Mouse (Mus musculus) cerebellum, adult 11-12 months (tissue): ENCODE results near the gene Fgfr3.
A peak's percentile ranks its signal among the peaks of the same experiment; 100 is the strongest.

Experiments used
- DNase-seq: peaks from one replicate; pipeline ENCODE4 v3.0.0; 2022

Gene Fgfr3

DNA sequence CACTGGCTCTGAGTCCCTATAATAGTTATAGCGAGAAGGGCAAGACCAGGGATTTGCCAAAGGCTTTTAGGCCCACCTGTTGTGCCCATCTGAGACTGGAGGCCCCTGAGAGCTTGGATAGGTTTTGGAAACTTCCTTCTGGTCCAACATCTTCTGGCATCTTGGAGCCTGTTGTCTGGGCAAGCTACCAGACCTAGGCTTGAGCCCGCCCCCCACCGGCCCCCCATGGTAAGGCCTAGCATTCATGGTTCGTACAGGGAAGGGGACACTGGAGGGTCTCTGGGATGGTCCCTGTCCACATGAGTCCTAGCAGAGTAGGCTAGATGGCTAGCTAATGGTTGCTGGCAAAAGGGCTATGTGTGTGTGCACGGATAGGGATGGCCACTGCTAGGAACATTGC lies 22.8 kb upstream of the Fgfr3 start:
- no peak for DNase-seq

DNA sequence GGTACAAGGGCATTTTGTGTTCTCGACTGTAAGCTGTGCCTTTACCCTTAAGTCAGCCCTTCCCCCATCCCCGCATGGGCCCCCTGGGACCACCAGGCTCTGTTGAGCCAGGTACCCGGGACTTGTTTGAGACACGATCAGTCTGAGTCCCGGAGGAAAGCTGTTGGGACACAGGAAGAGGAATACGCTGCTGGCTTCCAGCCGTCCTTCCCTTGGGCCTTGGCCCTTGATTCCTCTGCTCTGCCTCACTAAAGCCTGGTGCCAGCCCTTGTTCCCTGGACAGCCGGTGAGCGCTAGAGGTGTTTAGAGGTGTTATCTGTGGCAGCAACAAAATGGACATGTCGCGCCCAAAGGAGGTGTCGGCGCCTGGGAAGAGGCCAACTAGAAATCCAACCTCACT lies 21.5 kb upstream of the Fgfr3 start:
- DNase-seq: no peak

DNA sequence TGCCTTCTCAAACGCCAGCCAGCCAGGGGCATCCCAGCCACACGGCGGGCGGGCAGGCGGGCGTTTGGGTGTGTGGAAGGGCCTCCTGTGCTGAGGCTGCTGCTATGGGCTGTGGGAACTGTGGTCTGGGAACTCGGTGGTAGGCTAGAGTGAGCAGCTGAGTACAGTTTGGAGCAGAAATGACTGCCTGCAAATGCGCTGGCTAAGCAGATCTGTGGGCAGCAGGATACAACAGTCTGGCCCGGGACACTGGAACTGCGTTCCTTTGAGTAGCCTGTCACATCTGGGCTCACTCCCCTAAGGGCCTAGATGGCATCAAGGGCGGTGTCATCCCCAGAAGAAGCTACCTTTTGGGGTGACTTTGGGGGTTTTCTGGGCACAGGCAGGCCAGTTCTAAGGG lies 19.6 kb upstream of the Fgfr3 start:
- no peak for DNase-seq

DNA sequence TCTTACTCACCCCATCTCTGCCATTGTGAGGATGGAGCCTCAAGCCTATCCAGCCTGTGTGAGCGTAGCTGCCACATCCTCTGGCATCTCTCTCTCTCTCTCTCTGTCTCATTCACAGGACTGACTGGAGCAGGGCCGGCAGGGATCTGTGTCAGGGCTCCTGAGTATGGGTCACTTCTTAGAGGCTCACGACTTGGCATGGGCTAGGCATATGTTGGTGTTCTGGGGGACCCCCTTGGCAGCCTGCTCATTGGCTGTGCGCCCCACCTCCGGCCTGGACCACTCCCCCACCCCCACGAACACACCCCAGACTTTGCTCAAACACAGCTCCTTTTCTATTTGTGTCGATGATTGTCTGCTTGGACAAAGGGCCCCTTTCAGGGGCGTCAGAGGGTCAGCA lies 17.5 kb upstream of the Fgfr3 start:
- no peak for DNase-seq

DNA sequence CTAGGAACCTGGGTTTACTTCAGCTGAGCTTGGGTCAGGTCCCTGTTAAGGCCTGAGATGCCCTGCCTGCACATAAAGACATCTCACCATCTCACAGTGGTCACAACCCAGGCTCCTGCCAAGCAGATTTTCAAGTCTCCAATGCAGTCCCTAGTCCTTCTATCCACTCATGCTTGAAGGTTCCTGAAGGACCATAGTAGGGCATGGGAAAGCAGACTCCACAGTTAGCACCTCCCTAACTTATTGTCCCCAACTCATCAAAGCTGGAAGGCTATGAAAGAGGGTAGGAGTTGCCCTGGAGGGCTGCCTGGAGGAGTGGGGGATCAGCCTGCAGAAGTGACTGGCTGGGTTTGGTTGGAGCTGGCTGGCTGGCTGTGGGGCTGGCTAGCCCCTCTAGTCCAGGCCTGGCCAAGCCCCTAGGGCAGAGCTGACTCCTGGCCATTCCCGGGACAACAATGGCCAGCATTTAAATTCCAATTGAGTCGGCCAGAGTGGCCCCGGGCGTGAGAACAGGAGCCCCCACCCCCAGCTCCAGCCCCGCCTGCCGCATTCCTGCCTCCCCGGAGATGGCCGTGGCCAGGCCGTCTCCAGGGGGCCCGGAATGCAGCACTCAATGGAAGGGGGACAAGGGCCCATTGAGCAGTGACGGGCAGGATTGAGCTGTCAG lies 16.4 kb upstream of the Fgfr3 start:
- DNase-seq: peak; percentile 48

DNA sequence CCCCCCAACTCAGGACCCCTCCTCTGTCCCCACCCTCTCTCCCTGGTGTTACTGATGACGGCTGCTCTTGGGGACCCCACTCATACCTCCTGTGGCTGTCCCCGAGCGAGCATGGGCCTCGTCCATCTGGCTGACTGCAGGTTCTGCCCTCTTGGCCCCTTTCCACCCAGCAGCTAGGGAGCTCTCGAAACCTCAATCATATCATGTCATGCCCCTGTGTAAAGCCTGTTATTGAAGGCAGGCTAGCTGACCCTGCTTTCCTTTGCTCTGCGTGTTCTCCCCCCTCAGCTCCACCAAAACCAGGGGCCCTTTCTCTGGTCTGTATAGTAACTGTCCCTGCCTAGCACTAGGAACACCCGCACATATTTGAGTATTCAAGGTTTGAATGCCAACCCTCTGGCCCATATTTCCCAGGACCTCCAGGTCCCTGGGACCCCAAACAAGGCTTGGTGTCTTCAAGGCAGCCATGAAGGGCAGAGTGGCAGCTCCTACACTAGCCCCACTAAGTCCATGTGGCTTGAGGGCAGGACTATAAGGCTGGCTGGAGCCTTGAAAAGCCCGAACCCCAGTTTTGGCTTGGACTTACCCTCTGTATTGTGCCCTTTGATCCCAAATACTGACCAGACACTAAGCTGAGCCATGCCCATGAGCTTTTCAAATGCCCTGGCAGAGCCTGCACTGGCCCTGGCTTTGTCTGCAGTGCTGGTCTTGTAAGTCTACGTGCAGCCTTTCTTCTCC lies 15.7 kb upstream of the Fgfr3 start:
- DNase-seq: no peak

DNA sequence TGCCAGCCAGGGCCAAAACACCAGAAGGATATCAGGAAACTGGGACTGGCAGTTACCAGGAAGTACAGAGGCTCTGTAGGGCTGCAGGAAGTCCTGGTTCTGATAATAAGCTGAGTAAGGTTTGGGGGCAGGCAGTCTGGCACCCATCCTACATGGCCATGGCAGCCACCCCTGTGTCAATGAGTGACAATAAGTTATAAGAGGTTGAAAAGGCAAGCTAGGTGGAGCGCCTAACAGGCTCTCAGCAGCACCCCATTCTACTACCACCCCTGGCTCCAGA lies 15.2 kb upstream of the Fgfr3 start:
- no peak for DNase-seq

DNA sequence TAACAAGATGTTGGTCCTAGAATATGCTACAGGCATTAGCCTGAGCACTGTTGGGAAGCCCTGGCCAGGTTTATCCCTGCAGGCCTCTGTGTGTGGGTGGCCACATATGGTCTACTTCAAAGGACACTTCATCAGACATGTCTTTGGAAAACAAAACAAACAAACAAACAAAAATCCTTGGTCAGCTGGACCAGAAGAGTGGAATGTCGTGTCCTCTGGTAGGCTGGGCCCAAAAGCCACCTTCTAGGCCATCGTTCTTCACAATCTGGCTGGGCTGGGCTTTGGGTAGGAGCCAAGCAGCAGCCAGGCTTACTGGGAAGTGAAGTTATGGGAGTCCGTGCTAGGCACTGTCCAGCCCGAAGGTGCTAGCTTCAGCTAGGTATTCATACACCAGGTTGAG lies 14.3 kb upstream of the Fgfr3 start:
- no peak for DNase-seq

DNA sequence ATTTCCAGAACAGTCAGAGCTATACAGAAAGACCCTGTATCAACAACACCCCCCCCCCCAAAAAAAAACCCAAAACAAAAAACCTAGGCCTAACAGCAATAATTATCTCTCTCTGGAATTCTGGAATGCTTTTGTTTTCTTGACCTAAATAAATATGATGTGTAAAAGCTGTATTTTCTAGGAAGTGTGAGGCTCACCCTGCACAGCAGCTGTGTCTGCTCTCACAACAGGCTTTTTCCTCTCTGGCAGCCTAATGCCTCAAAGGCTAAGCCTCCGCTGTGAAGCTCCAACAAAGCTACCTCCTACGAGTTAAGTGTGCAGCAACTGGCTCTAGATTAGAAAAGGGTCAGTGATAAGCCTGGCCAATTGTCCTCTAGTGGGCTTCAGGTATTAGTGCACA lies 12.4 kb upstream of the Fgfr3 start:
- DNase-seq: no peak

DNA sequence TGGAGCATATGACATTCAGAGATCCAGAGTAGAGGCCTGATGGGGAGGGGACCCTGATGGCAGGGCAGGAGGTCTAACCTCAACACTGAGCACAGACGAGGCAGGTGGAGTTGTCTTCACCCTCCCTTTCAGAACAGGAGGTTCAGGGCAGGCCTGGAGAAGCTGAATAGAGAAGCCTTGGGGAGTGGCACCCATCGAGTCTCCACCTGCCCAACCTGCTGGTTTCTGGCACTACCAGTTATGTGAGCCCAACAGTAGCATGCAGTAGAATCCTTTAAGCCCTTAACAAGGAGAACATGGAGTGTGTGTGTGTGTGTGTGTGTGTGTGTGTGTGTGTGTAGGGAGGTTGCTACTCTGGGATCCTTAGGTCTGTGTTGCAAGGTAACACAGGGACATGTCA lies 8.9 kb upstream of the Fgfr3 start:
- no peak for DNase-seq

DNA sequence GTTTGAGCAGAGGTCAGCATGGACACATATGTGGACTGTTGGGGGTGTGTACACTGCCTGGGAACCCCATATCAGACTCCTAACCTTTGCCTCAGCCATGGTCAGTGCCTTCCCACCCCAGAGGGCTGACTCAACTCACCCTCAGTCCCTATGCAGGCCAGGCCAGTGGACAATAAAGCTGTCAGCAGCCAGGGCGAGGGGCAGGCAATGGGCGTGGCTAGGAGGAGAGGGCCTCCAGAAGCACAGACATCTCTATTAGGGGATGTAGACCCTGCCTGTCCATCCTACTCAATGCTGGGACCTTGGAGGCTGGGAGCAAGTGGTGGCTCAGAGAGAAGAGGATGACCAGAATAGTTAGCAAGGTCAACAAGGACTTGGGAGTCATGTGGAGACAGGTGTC lies 6.3 kb upstream of the Fgfr3 start:
- DNase-seq: no peak

DNA sequence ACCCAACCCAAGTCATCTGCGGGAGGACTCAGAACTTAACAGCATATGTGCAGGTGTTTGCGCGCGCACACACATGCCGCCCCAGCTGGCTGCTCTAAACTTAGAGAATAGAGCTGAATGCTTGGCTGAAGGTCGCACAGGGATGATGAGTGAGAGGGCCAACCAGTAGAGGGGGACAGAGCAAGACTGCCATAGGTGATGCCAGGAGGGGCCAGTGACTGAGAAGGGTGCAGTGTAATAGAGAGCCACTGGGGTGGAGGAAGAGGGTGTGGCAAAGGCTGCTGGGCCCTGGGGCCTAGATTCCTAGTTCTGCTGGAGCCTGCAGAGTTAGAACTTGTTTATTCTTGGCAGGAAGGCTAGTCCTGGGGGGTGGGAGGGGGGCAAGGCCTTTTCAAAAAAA lies 5.0 kb upstream of the Fgfr3 start:
- DNase-seq: no peak

DNA sequence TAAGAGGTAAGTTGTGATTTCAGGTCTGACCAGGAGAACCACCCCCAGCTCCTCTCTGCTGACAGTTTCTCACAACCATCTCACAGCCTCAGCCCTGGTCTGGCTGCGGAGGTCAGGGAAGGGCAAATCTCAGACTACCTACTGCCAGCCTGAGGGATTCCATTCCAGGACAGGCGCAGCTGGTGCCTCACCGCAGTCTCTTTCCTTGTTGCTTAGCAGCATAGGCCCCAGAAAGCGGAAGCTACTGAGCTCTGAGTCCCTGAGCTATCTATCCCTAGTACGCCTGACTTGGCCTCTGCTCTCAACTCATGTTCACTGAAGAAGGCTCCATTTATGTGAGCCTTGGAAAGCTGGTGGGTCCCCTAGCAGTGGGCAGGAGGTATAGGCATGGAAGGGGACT lies 3.0 kb upstream of the Fgfr3 start:
- no peak for DNase-seq

DNA sequence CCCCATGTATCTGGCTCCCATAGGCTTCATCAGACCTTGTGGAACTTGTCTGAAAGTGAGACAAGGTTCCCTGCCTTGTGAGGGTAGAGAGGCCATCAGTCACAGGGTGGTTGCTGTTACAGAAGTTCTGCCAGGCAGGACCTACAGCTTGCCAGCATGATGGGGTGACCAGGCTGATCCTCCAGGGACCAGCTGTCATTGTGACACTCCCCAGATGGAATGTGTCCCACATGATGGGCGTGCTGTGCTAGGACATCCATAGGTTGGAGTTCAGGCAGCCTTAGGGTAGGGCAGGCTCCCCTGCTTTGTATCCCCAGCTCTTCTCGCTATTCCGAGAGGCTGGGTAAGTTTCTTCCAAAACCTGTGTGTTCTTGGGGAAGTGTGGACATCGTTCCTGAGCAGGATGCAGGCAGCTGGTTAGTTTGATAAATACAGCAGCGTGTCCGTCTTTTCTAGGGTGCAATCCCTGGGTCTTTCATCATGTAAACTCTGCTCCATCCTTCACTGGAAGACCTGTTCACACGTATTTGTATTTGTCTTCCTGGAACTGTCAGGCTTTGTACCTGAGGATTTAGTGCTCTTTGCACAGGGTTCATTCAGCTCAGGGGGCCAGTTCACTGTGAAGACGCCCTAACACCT lies 503 bp upstream of the Fgfr3 start:
- DNase-seq: no peak

DNA sequence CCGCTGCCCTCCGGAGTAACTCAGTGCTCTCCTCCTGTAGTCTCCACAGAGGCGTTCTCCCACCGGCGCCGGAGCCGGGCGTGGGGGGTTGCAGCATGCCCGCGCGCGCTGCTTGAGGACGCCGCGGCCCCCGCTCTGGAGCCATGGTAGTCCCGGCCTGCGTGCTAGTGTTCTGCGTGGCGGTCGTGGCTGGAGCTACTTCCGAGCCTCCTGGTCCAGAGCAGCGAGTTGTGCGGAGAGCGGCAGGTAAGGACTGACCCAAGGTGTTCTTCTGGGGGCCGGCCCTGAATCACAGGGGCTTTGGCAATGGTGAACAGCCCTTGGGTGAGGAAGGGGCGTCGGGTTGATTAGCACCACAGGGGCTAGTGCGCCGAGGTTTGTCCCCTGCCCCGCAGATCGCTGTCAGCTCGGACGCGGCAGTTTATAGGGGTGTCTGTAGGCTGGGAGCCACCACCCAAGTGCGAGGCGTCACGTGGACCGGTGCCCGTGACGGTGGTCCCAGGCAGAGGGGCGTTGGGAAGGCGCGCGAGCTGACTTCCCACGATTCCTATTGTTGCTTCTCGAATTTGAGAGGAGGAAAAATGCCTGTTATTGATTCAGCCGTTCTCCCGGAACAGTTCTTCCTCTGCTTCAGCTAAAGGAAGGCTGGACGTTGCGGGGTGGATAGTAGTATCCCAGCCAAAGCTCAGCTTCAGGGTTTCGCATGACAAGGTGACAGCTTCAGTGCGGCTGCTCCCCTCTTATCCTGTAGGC lies 968 bp downstream of the Fgfr3 start:
- DNase-seq: no peak

DNA sequence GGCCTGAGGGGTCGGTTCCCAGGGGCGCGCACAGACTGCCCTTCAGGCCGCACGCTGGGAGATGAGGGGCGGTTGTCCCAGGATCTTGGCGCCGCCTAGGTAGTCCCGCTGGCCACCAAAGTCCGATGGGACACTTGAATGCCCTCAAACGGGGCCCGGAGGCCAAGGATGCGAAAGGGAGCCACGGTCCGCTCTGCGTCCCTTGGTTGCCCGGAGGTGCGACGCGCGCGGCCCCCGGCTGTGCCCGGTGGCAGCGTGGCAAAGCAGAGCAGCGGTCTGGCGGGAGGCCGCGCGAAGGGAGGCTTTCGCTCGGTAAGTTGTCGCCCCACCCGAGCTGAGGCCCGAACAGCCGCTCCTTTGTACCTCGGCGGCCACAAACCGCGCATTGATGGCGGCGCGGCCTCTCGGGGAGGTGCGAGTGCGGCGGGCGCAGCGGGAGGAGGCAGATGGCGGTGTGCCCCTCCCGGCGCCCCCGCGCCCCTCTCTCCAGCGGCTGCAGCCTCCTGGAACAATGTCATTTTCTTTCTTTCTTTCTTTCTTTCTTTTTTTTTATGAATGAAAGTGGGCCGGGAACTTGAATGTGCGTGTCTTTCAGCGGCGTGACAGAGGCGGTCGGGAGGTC lies 1.7 kb downstream of the Fgfr3 start:
- DNase-seq: no peak

DNA sequence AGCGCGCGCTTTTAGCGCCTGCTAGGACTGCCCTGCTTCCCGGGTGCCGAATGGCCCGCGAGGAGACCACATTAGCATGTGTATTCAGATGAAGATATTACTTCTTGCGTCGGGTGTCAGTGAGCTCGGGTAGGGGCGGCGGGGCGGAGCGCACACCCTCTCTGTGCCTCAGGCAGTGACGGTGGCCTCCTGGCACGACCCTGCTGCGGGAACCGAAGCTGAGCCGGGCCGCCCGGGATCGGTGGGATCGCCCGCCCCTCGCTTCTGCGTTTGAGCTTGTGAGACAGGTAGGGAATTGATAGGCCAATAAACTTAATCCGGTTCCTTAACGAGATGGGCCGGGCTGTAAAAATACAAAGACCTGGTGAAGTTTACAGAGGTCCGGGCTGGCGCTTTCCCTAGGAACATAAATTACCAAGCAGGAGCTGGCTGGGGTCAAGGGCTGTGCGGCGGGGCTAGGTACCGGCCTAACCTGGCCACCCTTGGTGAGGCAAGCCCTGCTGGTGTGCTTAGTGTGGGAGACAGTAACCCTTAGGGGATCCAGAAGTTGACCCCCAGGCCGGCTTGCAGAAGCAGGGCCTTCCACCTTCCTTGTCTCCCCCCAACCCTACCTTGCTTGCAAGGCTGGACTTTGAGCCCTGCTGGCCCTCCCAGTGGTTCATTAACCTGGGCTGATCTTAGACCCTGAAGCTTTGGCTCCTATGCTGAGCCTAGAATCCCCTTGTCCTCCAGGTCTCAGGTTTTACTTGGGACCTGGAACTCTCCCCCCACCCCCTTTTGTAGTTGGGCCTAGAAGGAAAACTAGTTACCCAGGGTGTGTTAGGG lies 2.4 kb downstream of the Fgfr3 start:
- no peak for DNase-seq

DNA sequence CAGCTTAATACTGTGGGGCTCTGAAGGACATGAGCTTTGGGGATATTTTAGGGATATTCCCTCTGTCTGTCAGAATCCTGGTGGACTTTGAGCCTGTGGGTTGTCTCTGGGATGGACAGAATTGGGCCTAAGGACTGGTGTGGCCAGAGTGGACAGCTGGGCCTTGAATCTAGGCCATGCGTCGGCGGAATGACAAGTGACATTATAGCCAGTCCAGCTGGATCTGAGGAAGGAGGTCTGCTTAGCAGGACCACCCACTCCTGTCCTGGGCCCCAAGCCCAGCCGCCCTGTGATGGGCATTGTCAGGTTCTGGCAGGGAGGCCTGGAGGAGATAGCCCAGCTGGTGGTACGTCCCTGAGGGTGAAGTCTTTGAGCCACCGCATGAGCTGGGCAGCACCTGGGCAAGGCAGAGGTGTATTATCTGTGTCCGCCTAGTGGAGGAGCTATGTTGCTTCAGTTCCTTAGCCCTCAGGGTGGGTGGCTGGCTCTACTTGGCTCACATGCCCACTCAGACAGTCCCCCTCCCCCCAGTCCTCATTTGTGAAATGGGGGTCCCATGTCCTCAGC lies 4.7 kb downstream of the Fgfr3 start:
- peak; percentile 43 for DNase-seq

DNA sequence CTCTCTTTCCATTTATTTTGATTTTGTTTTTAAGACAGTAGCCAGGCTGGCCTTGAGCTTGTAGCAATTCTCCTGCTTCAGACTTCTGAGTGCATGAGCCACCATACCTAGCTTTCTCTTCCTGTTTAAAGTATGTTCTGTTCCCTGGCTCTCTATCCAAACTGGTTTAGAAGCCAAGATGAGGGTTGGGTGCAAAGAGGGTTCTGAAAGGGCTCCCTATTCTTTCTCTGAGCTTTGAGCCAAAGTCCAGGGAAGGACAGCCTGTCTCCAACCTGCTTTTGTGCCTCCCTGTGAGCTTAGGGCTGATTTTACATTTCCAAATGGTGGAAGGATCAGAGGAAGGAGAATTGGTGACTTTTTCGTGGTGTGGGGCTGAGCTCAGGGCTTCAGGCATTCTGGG lies 5.4 kb downstream of the Fgfr3 start:
- no peak for DNase-seq

DNA sequence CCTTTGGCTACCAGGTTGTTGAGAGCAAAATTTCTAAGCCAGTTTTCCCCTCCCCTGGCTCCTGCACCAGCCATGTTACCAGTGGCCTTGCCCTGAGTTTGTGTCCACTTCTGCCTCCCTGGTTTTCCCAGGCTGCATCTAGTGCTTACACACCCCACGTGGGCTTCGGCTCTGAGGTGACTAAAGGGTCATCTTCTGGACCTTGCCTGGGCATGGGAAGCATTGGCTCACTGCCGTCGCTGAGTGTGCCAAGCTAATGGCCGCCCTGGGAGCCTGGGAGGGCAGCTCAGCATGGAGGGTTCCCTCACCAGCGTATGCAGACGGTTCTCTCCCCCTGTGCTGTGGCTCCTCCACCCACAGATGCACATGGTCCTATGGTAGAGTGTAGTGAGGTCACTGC lies 7.4 kb downstream of the Fgfr3 start:
- no peak for DNase-seq

DNA sequence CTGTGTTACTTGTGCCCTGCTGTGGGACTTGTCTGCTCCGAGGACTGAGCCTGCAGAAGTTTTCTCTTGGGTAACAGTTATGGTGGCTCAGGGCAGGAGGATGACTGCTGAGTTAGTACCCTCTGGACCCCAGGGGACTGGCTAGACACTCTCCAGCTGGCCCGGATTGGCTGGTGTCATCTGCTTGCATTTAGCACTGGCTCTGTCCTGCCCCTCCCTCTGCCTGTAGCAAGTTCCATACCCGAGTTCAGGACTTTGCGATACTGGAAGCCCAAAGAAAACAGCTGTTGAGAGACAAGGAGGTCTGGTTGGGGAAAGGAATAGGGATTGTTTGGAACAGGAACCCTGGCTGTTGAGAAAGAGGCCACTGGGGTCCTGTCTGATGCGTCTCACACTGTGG lies 9.0 kb downstream of the Fgfr3 start:
- no peak for DNase-seq

DNA sequence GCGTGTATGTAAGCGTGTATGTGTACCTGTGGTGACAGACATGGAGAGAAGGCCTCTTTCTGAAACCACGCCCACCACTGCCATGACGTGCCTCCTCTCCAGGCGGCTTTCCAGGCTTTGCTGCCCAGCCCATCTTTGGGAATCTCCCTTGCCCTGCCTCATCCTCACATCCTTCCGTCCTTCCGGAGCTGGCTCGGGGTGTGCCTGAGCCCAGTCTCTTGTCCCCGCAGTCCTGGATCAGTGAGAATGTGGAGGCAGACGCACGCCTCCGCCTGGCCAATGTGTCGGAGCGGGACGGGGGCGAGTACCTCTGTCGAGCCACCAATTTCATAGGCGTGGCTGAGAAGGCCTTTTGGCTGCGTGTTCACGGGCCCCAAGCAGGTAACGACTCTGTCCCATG lies 9.6 kb downstream of the Fgfr3 start:
- no peak for DNase-seq
